Mouse (Mus musculus): ENCODE data around the gene Syt3.

DNA sequence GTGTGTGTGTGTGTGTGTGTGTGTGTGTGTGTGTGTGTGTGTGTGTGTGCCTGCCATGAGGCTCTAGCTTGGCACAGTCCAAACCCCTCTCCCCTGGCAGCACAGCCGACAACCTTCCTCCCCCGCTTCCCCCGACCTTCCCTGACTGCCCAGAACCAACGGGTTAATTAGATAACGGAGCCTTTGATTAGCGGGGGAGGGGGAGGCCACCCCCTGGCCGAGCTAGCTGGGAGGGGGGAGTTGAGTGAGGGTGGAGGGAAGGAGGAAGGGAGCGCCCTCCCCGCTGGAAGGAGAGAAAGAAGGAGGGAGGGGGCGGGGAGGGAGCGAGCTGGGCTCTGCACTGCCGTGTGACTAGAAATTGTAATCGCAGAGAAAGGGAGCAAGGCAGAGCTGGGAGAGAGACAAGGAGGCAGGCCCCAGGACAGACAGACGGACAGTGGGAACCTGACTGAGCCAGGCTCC lies 57.8 kb downstream of the Syt3 start:
- TF ChIP-seq CTCF (IDR thresholded peaks at IDR 0.05; ENCODE audit: insufficient read depth, low read length) (no peak), POLR2A (IDR thresholded peaks at IDR 0.05; ENCODE audit: borderline replicate concordance, extremely low read depth, low read depth, low read length) (no peak)

All from lung, adult 2 months (tissue).